Mouse (Mus musculus) macrophage (primary cell): ENCODE data around the gene 1600014C10Rik. TPM values are rescaled to one million over a fixed set of nuclear protein-coding genes. Genes with fewer than 3 reads are reported as not detected.

ENCODE experiments used
- H3K27ac ChIP-seq: fragments of 350-480 bp; formaldehyde crosslinking; 2 replicates; pipeline ENCODE4 v1.9.0; 2021
- H3K36me3 ChIP-seq: fragments of 350-480 bp; formaldehyde crosslinking; 2 replicates; pipeline ENCODE4 v1.9.0; 2021; ENCODE audit errors: inconsistent target
- H3K4me3 ChIP-seq: fragments of 350-480 bp; formaldehyde crosslinking; 2 replicates; pipeline ENCODE4 v1.9.0; 2021; ENCODE audit errors: inconsistent target
- H3K79me2 ChIP-seq: fragments of 350-480 bp; formaldehyde crosslinking; 2 replicates; pipeline ENCODE4 v1.9.0; 2021; ENCODE audit errors: inconsistent target
- WGBS: methylation state at CpG from one replicate; pipeline ENCODE4 v1.1.7; 2026; ENCODE audit warnings: inconsistent platforms; ENCODE audit not compliant: missing documents; 5-methylcytosine and 5-hydroxymethylcytosine counted together
- polyA plus RNA-seq: library from polyadenylated mRNA; stranded (reverse); fragments of 250-400 nt; gene quantifications from 3 replicates; pipeline ENCODE4 v1.2.4, GENCODE M21; 2018; ENCODE audit warnings: inconsistent platforms
- total RNA-seq, 78 experiments: library from RNA; depleted of rRNA; stranded (reverse); fragments of 250-400 nt; gene quantifications; 1 replicate in 9 of 78; 2 replicates in 24 of 78; 3 replicates in 43 of 78; 4 replicates in 2 of 78; pipeline ENCODE4 v1.2.4; 2018; ENCODE audit warnings: inconsistent platforms in 56 of 78

1600014C10Rik gene
- total RNA-seq (2018; cell fraction: chromatin; rRNA removed): 10 to 100 TPM in 20 of 26 experiments, 1 to 10 TPM in 6; 3.8 to 83.0 (median 27.6) TPM
- 100 to 1,000 TPM in 7 of 26 experiments, 10 to 100 TPM in 19; 12.3 to 145 (median 38.9) TPM for total RNA-seq (2018; cell fraction: cytosol; rRNA removed)
- 100 to 1,000 TPM in 4 of 26 experiments, 10 to 100 TPM in 16, 1 to 10 TPM in 6; 5.3 to 166 (median 41.8) TPM for total RNA-seq (2018; cell fraction: nucleus; rRNA removed)
- 15.1 to 37.7 TPM (median 17.5 TPM) in 3 replicates for polyA plus RNA-seq

GRCm38 (mm10) chr7:38182962-38183687 is at the start of gene 1600014C10Rik:
1600014C10Rik (plus strand) TSS chr7:38183217.
- Histone ChIP-seq H3K4me3 (peak within 1 kb of the TSS; percentile 61), H3K36me3 (no peaks in the 10 kb centered on the region), H3K79me2 (peaks cover 34% of the 10 kb centered on the region; the same call in 1 of the 2 replicates), H3K27ac (peak within 1 kb of the TSS; percentile 63)
- 6% methylated on average over 28 of the region's 28 CpGs for WGBS

GRCm38 (mm10) chr7:38134471-38134870 is 48.5 kb upstream of the 1600014C10Rik start:
- Histone ChIP-seq H3K4me3 (no peak overlapping the region), H3K79me2 (no peaks in the 10 kb centered on the region), H3K36me3 (no peaks in the 10 kb centered on the region), H3K27ac (no peak overlapping the region)
- 64% methylated on average over 5 of the region's 5 CpGs for whole genome bisulfite sequencing

GRCm38 (mm10) chr7:38140324-38140723 is 42.7 kb upstream of the 1600014C10Rik start:
- H3K4me3 ChIP-seq: no peak overlapping the region
- H3K27ac ChIP-seq: no peak overlapping the region
- no peaks in the 10 kb centered on the region for H3K79me2 ChIP-seq
- 64% methylated on average over 9 of the region's 9 CpGs for WGBS
- no peaks in the 10 kb centered on the region for H3K36me3 ChIP-seq

GRCm38 (mm10) chr7:38141747-38142545 is 41.1 kb upstream of the 1600014C10Rik start:
- Histone ChIP-seq H3K79me2 (no peaks in the 10 kb centered on the region), H3K36me3 (no peaks in the 10 kb centered on the region), H3K4me3 (no peak overlapping the region), H3K27ac (no peak overlapping the region)
- 67% methylated on average over 13 of the region's 13 CpGs for WGBS

GRCm38 (mm10) chr7:38147477-38147876 is 35.5 kb upstream of the 1600014C10Rik start:
- H3K27ac ChIP-seq: no peak overlapping the region
- 89% methylated on average over 6 of the region's 6 CpGs for WGBS
- no peak overlapping the region for H3K4me3 ChIP-seq
- H3K36me3 ChIP-seq: no peaks in the 10 kb centered on the region
- H3K79me2 ChIP-seq: no peaks in the 10 kb centered on the region

- Histone ChIP-seq H3K27ac (no peak overlapping the region), H3K79me2 (no peaks in the 10 kb centered on the region), H3K36me3 (no peaks in the 10 kb centered on the region), H3K4me3 (no peak overlapping the region)
- WGBS: 89% methylated on average over 14 of the region's 14 CpGs
These were observed 31.2 kb upstream of the 1600014C10Rik start for GRCm38 (mm10) chr7:38151706-38152312.

- H3K79me2 ChIP-seq: no peaks in the 10 kb centered on the region
- H3K4me3 ChIP-seq: no peak overlapping the region
- H3K36me3 ChIP-seq: no peaks in the 10 kb centered on the region
- WGBS: 96% methylated on average over 3 of the region's 3 CpGs
- H3K27ac ChIP-seq: no peak overlapping the region
These were observed 30.4 kb upstream of the 1600014C10Rik start for GRCm38 (mm10) chr7:38152571-38152970.

- 39% methylated on average over 5 of the region's 5 CpGs for whole genome bisulfite sequencing
- Histone ChIP-seq H3K36me3 (no peaks in the 10 kb centered on the region), H3K27ac (no peak overlapping the region), H3K4me3 (no peak overlapping the region), H3K79me2 (no peaks in the 10 kb centered on the region)
These were observed 27.2 kb upstream of the 1600014C10Rik start for GRCm38 (mm10) chr7:38155829-38156228.

GRCm38 (mm10) chr7:38158764-38159458 is 24.1 kb upstream of the 1600014C10Rik start:
- no peaks in the 10 kb centered on the region for H3K79me2 ChIP-seq
- no peak overlapping the region for H3K27ac ChIP-seq
- H3K36me3 ChIP-seq: no peaks in the 10 kb centered on the region
- 89% methylated on average over 9 of the region's 9 CpGs for WGBS
- no peak overlapping the region for H3K4me3 ChIP-seq

GRCm38 (mm10) chr7:38161438-38161837 is 21.6 kb upstream of the 1600014C10Rik start:
- no peak overlapping the region for H3K4me3 ChIP-seq
- H3K27ac ChIP-seq: no peak overlapping the region
- H3K36me3 ChIP-seq: no peaks in the 10 kb centered on the region
- no peaks in the 10 kb centered on the region for H3K79me2 ChIP-seq
- WGBS: 100% methylated on average over 2 of the region's 2 CpGs

GRCm38 (mm10) chr7:38163433-38164050 is 19.5 kb upstream of the 1600014C10Rik start:
- WGBS: 31% methylated on average over 9 of the region's 9 CpGs
- no peak overlapping the region for H3K4me3 ChIP-seq
- H3K27ac ChIP-seq: no peak overlapping the region
- H3K79me2 ChIP-seq: no peaks in the 10 kb centered on the region
- H3K36me3 ChIP-seq: no peaks in the 10 kb centered on the region

- 69% methylated on average over 21 of the region's 21 CpGs for WGBS
- Histone ChIP-seq H3K79me2 (no peaks in the 10 kb centered on the region), H3K27ac (no peak overlapping the region), H3K36me3 (no peaks in the 10 kb centered on the region), H3K4me3 (no peak overlapping the region)
These were observed 15.9 kb upstream of the 1600014C10Rik start for GRCm38 (mm10) chr7:38166930-38167645.

- Histone ChIP-seq H3K79me2 (no peaks in the 10 kb centered on the region), H3K4me3 (no peak overlapping the region), H3K36me3 (no peaks in the 10 kb centered on the region), H3K27ac (no peak overlapping the region)
- 19% methylated on average over 11 of the region's 11 CpGs for WGBS
These were observed 15.3 kb upstream of the 1600014C10Rik start for GRCm38 (mm10) chr7:38167724-38168141.
